Mouse (Mus musculus): Measurements from ENCODE around the gene Snd1.

- TF ChIP-seq CTCF (conservative IDR thresholded peaks at IDR 0.05; ENCODE audit: low read length) = no peak
- no peak for TF ChIP-seq POU5F1 (IDR thresholded peaks at IDR 0.05; ENCODE audit: borderline replicate concordance, low read length)
Observed at GRCm38 (mm10) chr6:28848891-28849290, 374.0 kb downstream of the Snd1 start.

Data from E14TG2a.4 (cell line).